Mouse (Mus musculus): Measurements from ENCODE around the gene Lhfpl1. TPM values are rescaled to one million over a fixed set of nuclear protein-coding genes. Genes with fewer than 3 reads are reported as not detected.
A peak's percentile ranks its signal among the peaks of the same experiment; 100 is the strongest.
"Not testable (repeated sequence)": the region's sequence is repeated elsewhere in the genome, so short reads cannot be mapped to it uniquely, and the experiment has no call there.

Lhfpl1 gene
- 0.11 and 0.16 TPM in 2 replicates for polyA plus RNA-seq (2015; fragmentation: Nextera tagmentation; extraction: Ambion mirVana)

- no peaks in the 10 kb centered on the region for H3K9me3 ChIP-seq (ENCODE audit: control insufficient read depth, low read length)
- H3K36me3 ChIP-seq (ENCODE audit: control insufficient read depth, insufficient read depth, low read length) = no peaks in the 10 kb centered on the region
- H3K4me2 ChIP-seq (ENCODE audit: low read length) = no peak within 1 kb of the TSS
- no peak for ATAC-seq
- no peaks in the 10 kb centered on the region for H3K27me3 ChIP-seq (replicated peaks; ENCODE audit: control insufficient read depth, insufficient read depth, low read length)
- H3K4me1 ChIP-seq (ENCODE audit: control insufficient read depth, insufficient read depth, low read depth, low read length) = no peaks in the 10 kb centered on the region
- WGBS = 37% methylated on average over 7 of the region's 7 CpGs
- no peak within 1 kb of the TSS for H3K9ac ChIP-seq (ENCODE audit: low read depth, low read length)
- no peak within 1 kb of the TSS for H3K27ac ChIP-seq (ENCODE audit: low read depth, low read length)
- H3K4me3 ChIP-seq (ENCODE audit: low read length) = no peak within 1 kb of the TSS
Measured at GRCm38 (mm10) chrX:145348377-145349203, at the start of gene Lhfpl1. Gene Lhfpl1 (minus strand): TSS chrX:145349089.

GRCm38 (mm10) chrX:145371839-145372238, 22.9 kb upstream of the Lhfpl1 start:
- Histone ChIP-seq H3K27me3 (replicated peaks; ENCODE audit: control insufficient read depth, insufficient read depth, low read length) (no peaks in the 10 kb centered on the region), H3K27ac (ENCODE audit: low read depth, low read length) (no peak overlapping the region), H3K4me1 (ENCODE audit: control insufficient read depth, insufficient read depth, low read depth, low read length) (no peaks in the 10 kb centered on the region), H3K4me3 (ENCODE audit: low read length) (no peak overlapping the region), H3K9me3 (ENCODE audit: control insufficient read depth, low read length) (no peaks in the 10 kb centered on the region), H3K36me3 (ENCODE audit: control insufficient read depth, insufficient read depth, low read length) (no peaks in the 10 kb centered on the region), H3K9ac (ENCODE audit: low read depth, low read length) (no peak overlapping the region), H3K4me2 (ENCODE audit: low read length) (no peak overlapping the region)
- ATAC-seq = no peak
- WGBS = 75% methylated on average over 5 of the region's 5 CpGs

- no peaks in the 10 kb centered on the region for H3K4me1 ChIP-seq (ENCODE audit: control insufficient read depth, insufficient read depth, low read depth, low read length)
- H3K9me3 ChIP-seq (ENCODE audit: control insufficient read depth, low read length) = no peaks in the 10 kb centered on the region
- no peak overlapping the region for H3K27ac ChIP-seq (ENCODE audit: low read depth, low read length)
- H3K4me3 ChIP-seq (ENCODE audit: low read length) = no peak overlapping the region
- no peaks in the 10 kb centered on the region for H3K36me3 ChIP-seq (ENCODE audit: control insufficient read depth, insufficient read depth, low read length)
- no peak overlapping the region for H3K9ac ChIP-seq (ENCODE audit: low read depth, low read length)
- ATAC-seq = no peak
- no peak overlapping the region for H3K4me2 ChIP-seq (ENCODE audit: low read length)
- no peaks in the 10 kb centered on the region for H3K27me3 ChIP-seq (replicated peaks; ENCODE audit: control insufficient read depth, insufficient read depth, low read length)
- WGBS = 90% methylated on average over 4 of the region's 4 CpGs
Measured at GRCm38 (mm10) chrX:145362527-145362926, 13.6 kb upstream of the Lhfpl1 start.

GRCm38 (mm10) chrX:145342402-145342801, 6.5 kb downstream of the Lhfpl1 start:
- WGBS = 83% methylated on average over 2 of the region's 2 CpGs
- Histone ChIP-seq H3K36me3 (ENCODE audit: control insufficient read depth, insufficient read depth, low read length) (no peaks in the 10 kb centered on the region), H3K27me3 (replicated peaks; ENCODE audit: control insufficient read depth, insufficient read depth, low read length) (no peaks in the 10 kb centered on the region), H3K4me1 (ENCODE audit: control insufficient read depth, insufficient read depth, low read depth, low read length) (no peaks in the 10 kb centered on the region), H3K4me2 (ENCODE audit: low read length) (no peak overlapping the region), H3K27ac (ENCODE audit: low read depth, low read length) (no peak overlapping the region), H3K9ac (ENCODE audit: low read depth, low read length) (no peak overlapping the region), H3K9me3 (ENCODE audit: control insufficient read depth, low read length) (no peaks in the 10 kb centered on the region), H3K4me3 (ENCODE audit: low read length) (no peak overlapping the region)
- no peak for ATAC-seq

- no peaks in the 10 kb centered on the region for H3K4me1 ChIP-seq (ENCODE audit: control insufficient read depth, insufficient read depth, low read depth, low read length)
- no peak overlapping the region for H3K9ac ChIP-seq (ENCODE audit: low read depth, low read length)
- no peaks in the 10 kb centered on the region for H3K36me3 ChIP-seq (ENCODE audit: control insufficient read depth, insufficient read depth, low read length)
- no peak overlapping the region for H3K27ac ChIP-seq (ENCODE audit: low read depth, low read length)
- 66% methylated on average over 1 of the region's 1 CpGs for WGBS
- H3K9me3 ChIP-seq (ENCODE audit: control insufficient read depth, low read length) = no peaks in the 10 kb centered on the region
- H3K27me3 ChIP-seq (replicated peaks; ENCODE audit: control insufficient read depth, insufficient read depth, low read length) = no peaks in the 10 kb centered on the region
- no peak overlapping the region for H3K4me3 ChIP-seq (ENCODE audit: low read length)
- H3K4me2 ChIP-seq (ENCODE audit: low read length) = no peak overlapping the region
- ATAC-seq = no peak
Measured at GRCm38 (mm10) chrX:145336141-145336540, 12.7 kb downstream of the Lhfpl1 start.

- no peaks in the 10 kb centered on the region for H3K4me1 ChIP-seq (ENCODE audit: control insufficient read depth, insufficient read depth, low read depth, low read length)
- H3K4me2 ChIP-seq (ENCODE audit: low read length) = no peak overlapping the region
- H3K36me3 ChIP-seq (ENCODE audit: control insufficient read depth, insufficient read depth, low read length) = no peaks in the 10 kb centered on the region
- H3K27ac ChIP-seq (ENCODE audit: low read depth, low read length) = no peak overlapping the region
- 75% methylated on average over 1 of the region's 1 CpGs for WGBS
- H3K9ac ChIP-seq (ENCODE audit: low read depth, low read length) = no peak overlapping the region
- no peaks in the 10 kb centered on the region; the same call in 1 of the 2 replicates for H3K27me3 ChIP-seq (replicated peaks; ENCODE audit: control insufficient read depth, insufficient read depth, low read length)
- no peak overlapping the region for H3K4me3 ChIP-seq (ENCODE audit: low read length)
- no peaks in the 10 kb centered on the region for H3K9me3 ChIP-seq (ENCODE audit: control insufficient read depth, low read length)
- ATAC-seq = peak; percentile 40; the same call in 1 of the 2 replicates
Measured at GRCm38 (mm10) chrX:145308555-145308954, 40.3 kb downstream of the Lhfpl1 start.

- Histone ChIP-seq H3K4me3 (ENCODE audit: low read length) (no peak overlapping the region), H3K4me2 (ENCODE audit: low read length) (no peak overlapping the region), H3K9me3 (ENCODE audit: control insufficient read depth, low read length) (no peaks in the 10 kb centered on the region), H3K27ac (ENCODE audit: low read depth, low read length) (no peak overlapping the region), H3K4me1 (ENCODE audit: control insufficient read depth, insufficient read depth, low read depth, low read length) (no peaks in the 10 kb centered on the region), H3K36me3 (ENCODE audit: control insufficient read depth, insufficient read depth, low read length) (no peaks in the 10 kb centered on the region), H3K9ac (ENCODE audit: low read depth, low read length) (no peak overlapping the region), H3K27me3 (replicated peaks; ENCODE audit: control insufficient read depth, insufficient read depth, low read length) (no peaks in the 10 kb centered on the region; the same call in 1 of the 2 replicates)
- 0 out of 2 replicates have a peak, but pooled peaks have one; percentile 48 for ATAC-seq
- 4% methylated on average over 2 of the region's 2 CpGs for WGBS
Measured at GRCm38 (mm10) chrX:145307174-145307573, 41.7 kb downstream of the Lhfpl1 start.

GRCm38 (mm10) chrX:145300232-145300631, 48.7 kb downstream of the Lhfpl1 start:
- not testable (repeated sequence) for H3K27ac ChIP-seq (ENCODE audit: low read depth, low read length); H3K9me3 ChIP-seq (ENCODE audit: control insufficient read depth, low read length); H3K27me3 ChIP-seq (replicated peaks; ENCODE audit: control insufficient read depth, insufficient read depth, low read length); H3K9ac ChIP-seq (ENCODE audit: low read depth, low read length); H3K4me3 ChIP-seq (ENCODE audit: low read length); ATAC-seq; H3K36me3 ChIP-seq (ENCODE audit: control insufficient read depth, insufficient read depth, low read length); H3K4me2 ChIP-seq (ENCODE audit: low read length); H3K4me1 ChIP-seq (ENCODE audit: control insufficient read depth, insufficient read depth, low read depth, low read length)

- Histone ChIP-seq H3K4me3 (ENCODE audit: low read length) (no peak overlapping the region), H3K36me3 (ENCODE audit: control insufficient read depth, insufficient read depth, low read length) (no peaks in the 10 kb centered on the region), H3K27ac (ENCODE audit: low read depth, low read length) (no peak overlapping the region), H3K4me1 (ENCODE audit: control insufficient read depth, insufficient read depth, low read depth, low read length) (no peaks in the 10 kb centered on the region), H3K27me3 (replicated peaks; ENCODE audit: control insufficient read depth, insufficient read depth, low read length) (no peaks in the 10 kb centered on the region), H3K9me3 (ENCODE audit: control insufficient read depth, low read length) (no peaks in the 10 kb centered on the region), H3K9ac (ENCODE audit: low read depth, low read length) (no peak overlapping the region), H3K4me2 (ENCODE audit: low read length) (no peak overlapping the region)
- 74% methylated on average over 3 of the region's 3 CpGs for WGBS
- ATAC-seq = no peak
Measured at GRCm38 (mm10) chrX:145272209-145272608, 76.7 kb downstream of the Lhfpl1 start.

All from hindbrain, embryonic 16.5 days (tissue).